Mouse (Mus musculus): ENCODE measurements around the gene Cyp1a2. TPM values are rescaled to one million over a fixed set of nuclear protein-coding genes. Genes with fewer than 3 reads are reported as not detected.

Cyp1a2 gene
- total RNA-seq, 2 experiments from 2014 or later: not detected

DNA sequence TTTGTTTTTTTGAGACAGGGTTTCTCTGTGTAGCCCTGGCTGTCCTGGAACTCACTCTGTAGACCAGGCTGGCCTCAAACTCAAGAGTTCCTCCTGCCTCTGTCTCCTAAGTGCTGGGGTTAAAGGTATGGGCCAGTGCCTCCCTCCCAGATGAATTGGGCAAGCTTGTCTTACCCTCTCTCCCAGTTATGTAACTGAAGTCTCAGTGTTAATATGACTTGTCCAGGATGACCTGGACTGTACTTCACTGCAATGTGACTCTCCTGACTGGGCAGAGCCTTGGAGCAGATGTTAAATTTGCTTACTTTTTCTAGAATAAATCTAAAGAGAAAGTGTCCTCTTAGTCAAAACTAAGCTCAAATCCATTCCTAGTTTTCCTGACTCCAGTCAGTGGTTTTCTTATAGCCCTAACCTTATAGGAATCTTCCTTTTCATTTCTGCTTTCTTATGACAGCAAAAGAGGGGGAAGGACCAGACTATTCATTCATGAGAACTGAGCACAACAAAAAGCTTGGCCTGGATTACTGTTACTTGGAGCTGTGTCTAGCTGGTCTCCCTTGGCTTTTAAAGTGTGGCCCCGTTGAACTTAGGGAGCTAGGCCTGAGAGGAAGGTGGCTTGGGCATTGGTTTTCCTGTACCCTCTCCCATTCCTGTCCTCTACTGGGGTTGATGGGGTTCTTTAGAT is 15.1 kb upstream of the Cyp1a2 start:
- no peak for TF ChIP-seq CTCF (conservative IDR thresholded peaks at IDR 0.05)
- H3K4me3 ChIP-seq: no peak overlapping the region
- H3K27ac ChIP-seq: no peak overlapping the region
- DNase-seq (ENCODE audit: low spot score in 2 of 2): peak in 1 of 2 experiments; percentile 5

GRCm38 (mm10) chr9:57697380-57697779 is 13.9 kb upstream of the Cyp1a2 start:
- Histone ChIP-seq H3K27ac (no peak overlapping the region), H3K4me3 (no peak overlapping the region)
- no peak for TF ChIP-seq CTCF (conservative IDR thresholded peaks at IDR 0.05)
- DNase-seq (ENCODE audit: low spot score in 2 of 2): no peak

DNA sequence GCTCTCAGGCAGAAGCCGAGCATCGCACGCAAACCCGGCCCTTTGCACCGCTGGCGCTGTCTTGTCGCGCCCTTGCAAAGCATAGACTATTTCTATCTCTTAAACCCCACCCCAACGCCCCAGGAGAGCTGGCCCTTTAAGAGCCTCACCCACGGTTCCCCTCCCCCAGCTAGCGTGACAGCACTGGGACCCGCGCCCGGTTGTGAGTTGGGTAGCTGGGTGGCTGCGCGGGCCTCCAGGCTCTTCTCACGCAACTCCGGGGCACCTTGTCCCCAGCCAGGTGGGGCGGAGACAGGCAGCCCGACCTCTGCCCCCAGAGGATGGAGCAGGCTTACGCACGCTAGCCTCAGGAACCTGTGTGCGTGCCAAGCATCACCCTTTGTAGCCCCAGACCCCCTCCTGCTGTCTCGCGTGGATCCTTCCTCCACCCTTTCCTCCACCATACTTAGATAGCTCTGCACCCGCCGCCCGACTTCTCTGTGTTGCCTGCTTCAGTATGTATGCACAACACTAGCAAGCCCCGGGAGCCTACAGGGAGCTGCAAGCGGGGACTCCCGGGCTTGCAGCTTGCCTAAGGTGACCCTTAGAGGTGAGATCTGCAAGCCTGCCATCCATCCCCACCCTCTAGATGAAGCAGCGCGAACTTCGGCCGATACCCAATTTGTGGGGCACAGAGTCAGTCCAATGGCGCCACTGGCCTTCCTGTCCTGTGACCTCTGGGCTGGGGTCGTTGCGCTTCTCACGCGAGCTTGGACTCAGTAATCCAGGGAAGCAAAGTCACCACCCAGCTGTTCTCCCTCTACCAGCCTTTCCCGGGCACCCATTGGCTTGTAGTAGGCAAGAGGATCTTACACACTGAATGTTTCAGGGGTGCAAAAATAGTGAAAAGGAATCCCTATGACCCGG is 13.1 kb upstream of the Cyp1a2 start:
- peak; percentile 69 to 74 for DNase-seq (ENCODE audit: low spot score in 2 of 2)
- TF ChIP-seq CTCF (conservative IDR thresholded peaks at IDR 0.05): 0 out of 2 replicates have a peak, but pooled peaks have one; percentile 11
- H3K4me3 ChIP-seq: peak overlapping the region; percentile 70
- peak overlapping the region; percentile 71 for H3K27ac ChIP-seq

GRCm38 (mm10) chr9:57694108-57694507 is 10.6 kb upstream of the Cyp1a2 start:
- Histone ChIP-seq H3K4me3 (no peak overlapping the region), H3K27ac (no peak overlapping the region)
- DNase-seq (ENCODE audit: low spot score in 2 of 2): no peak
- no peak for TF ChIP-seq CTCF (conservative IDR thresholded peaks at IDR 0.05)

GRCm38 (mm10) chr9:57688606-57689005 is 5.1 kb upstream of the Cyp1a2 start:
- H3K4me3 ChIP-seq: no peak overlapping the region

DNA sequence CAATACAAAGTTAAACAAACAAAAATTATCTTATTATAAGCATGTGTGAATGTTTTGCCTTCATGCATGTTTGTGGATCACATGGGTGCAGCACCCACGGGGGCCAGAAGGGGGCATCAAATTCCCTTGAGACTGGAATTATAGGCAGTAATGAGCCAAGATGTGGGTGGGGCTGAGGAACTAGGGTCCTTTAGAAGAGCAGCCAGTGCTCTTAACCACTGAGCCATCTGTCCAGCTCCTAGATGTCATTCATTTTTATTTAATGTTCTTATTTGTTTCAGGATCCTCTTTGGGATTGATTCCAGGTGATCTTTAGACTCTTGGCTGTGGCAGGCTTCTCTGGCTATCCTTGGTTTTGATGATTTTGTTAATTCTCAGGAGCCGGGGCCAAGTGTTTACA is 4.7 kb upstream of the Cyp1a2 start:
- Histone ChIP-seq H3K4me3 (no peak overlapping the region), H3K27ac (no peak overlapping the region)
- DNase-seq (ENCODE audit: low spot score in 2 of 2): no peak
- peak; percentile 63 for TF ChIP-seq CTCF (conservative IDR thresholded peaks at IDR 0.05)

More at GRCm38 (mm10) chr9:57688606-57689005, 5.1 kb upstream of the Cyp1a2 start:
- DNase-seq (ENCODE audit: low spot score in 2 of 2): no peak
- TF ChIP-seq CTCF (conservative IDR thresholded peaks at IDR 0.05): no peak
- H3K27ac ChIP-seq: no peak overlapping the region

GRCm38 (mm10) chr9:57687751-57688150 is 4.2 kb upstream of the Cyp1a2 start, which contains the start of gene Cyp1a1:
Gene Cyp1a1 (plus strand): TSS chr9:57687928.
- no peak for DNase-seq (ENCODE audit: low spot score in 2 of 2)
- no peak for TF ChIP-seq CTCF (conservative IDR thresholded peaks at IDR 0.05)
- Histone ChIP-seq H3K4me3 (no peak within 1 kb of the TSS), H3K27ac (no peak within 1 kb of the TSS)

GRCm38 (mm10) chr9:57686011-57686410 is 2.5 kb upstream of the Cyp1a2 start:
- TF ChIP-seq CTCF (conservative IDR thresholded peaks at IDR 0.05): no peak
- Histone ChIP-seq H3K4me3 (no peak overlapping the region), H3K27ac (no peak overlapping the region)
- no peak for DNase-seq (ENCODE audit: low spot score in 2 of 2)

DNA sequence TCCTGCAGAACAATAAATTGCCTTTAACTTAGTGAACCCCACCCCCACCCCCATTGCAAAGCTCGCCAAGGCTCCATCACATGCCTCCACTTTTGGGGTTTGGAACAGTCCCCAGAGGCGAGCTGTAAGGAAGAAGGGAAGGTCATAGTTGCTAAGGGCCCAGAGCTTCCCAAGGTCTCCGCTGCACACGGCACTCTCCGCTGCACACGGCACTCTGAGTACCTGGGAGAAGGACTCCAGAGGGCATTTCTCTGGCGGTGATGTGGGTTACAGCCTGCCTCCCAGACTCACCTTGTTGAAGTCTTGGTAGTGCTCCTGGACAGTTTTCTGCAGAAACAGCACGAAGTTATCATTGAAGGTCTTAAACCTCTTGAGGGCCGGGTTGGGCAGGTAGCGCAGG is 2.1 kb downstream of the Cyp1a2 start:
- no peak overlapping the region for H3K27ac ChIP-seq
- TF ChIP-seq CTCF (conservative IDR thresholded peaks at IDR 0.05): no peak
- DNase-seq (ENCODE audit: low spot score in 2 of 2): no peak
- no peak overlapping the region for H3K4me3 ChIP-seq

DNA sequence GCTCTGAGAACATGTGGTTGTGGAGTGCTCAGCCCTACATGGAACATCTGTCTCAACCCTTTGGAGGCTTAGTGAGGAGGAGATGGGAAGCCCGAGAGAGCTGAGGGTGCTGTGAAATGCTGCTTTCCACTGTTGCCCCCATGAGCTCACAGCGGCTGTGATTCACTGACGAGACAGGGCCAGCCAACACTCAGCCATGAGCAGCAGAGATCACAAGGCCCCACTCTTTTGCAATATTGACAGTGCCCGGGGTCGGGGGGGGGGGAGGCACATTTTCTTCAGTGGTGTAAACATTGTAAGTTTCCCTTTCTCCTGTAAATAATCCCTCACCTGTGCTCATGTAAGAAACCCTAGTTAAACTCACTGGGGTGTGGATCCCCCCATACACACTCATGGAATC is 12.0 kb downstream of the Cyp1a2 start:
- no peak for DNase-seq (ENCODE audit: low spot score in 2 of 2)
- no peak for TF ChIP-seq CTCF (conservative IDR thresholded peaks at IDR 0.05)
- H3K27ac ChIP-seq: no peak overlapping the region
- H3K4me3 ChIP-seq: no peak overlapping the region

DNA sequence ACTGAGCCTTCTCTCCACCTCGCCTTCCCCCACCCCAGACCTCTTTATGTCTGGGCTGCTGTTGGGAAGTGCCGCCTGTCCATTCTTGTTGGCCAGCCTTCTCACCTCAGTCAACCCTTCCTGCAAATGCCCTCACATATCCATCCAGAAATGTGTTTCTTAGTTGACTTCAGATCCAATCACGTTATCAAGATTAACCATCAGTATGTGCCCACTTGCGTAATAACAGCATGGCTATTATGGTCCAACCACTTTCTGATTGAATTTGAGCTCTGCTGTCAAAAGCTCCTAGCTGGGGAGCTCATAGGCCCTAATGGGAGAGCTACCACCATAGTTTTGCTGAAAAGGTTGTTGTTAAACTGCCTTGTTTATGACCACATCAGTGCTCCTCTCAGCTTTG is 12.5 kb downstream of the Cyp1a2 start:
- no peak for DNase-seq (ENCODE audit: low spot score in 2 of 2)
- H3K27ac ChIP-seq: no peak overlapping the region
- no peak for TF ChIP-seq CTCF (conservative IDR thresholded peaks at IDR 0.05)
- no peak overlapping the region for H3K4me3 ChIP-seq

GRCm38 (mm10) chr9:57669566-57669965 is 13.9 kb downstream of the Cyp1a2 start:
- TF ChIP-seq CTCF (conservative IDR thresholded peaks at IDR 0.05): no peak
- H3K27ac ChIP-seq: no peak overlapping the region
- H3K4me3 ChIP-seq: no peak overlapping the region
- no peak for DNase-seq (ENCODE audit: low spot score in 2 of 2)

DNA sequence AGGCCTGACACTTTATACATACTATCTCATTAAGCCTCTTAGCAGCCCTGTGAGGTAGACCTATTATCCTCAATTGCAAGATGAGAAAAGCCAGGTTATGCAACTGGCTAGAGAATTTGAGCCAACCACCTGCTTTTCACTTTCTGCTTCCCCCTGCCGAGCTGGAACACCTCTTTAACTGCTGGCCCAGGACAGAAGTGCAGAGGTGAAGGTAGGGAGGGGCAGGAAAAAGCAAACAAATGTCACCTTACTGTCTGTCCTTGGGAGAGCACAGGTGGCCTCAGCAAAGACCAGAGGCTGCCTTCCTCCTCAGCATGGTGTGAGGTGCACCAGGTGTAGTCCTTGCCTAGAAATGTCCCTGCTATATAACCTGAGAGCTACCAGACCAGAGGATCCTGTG is 15.2 kb downstream of the Cyp1a2 start:
- TF ChIP-seq CTCF (conservative IDR thresholded peaks at IDR 0.05): no peak
- Histone ChIP-seq H3K27ac (no peak overlapping the region), H3K4me3 (no peak overlapping the region)
- DNase-seq (ENCODE audit: low spot score in 2 of 2): no peak

Measured in layer of hippocampus, adult 2 months (tissue).